Mouse (Mus musculus) G1E (cell line): ENCODE results near the gene Celf2.

ENCODE experiments used
- CTCF ChIP-seq: IDR thresholded peaks from 2 replicates; pipeline ENCODE4 v1.5.1; 2012; ENCODE audit warnings: low read depth, low read length, inconsistent platforms, mixed read lengths
- POLR2AphosphoS5 ChIP-seq: IDR thresholded peaks from 2 replicates; pipeline ENCODE4 v1.6.1; 2012; ENCODE audit warnings: low read depth, low read length, inconsistent platforms; ENCODE audit not compliant: insufficient replicate concordance
- TAL1 ChIP-seq: conservative IDR thresholded peaks from 2 replicates; pipeline ENCODE4 v1.6.1; 2012; ENCODE audit warnings: low read depth, low read length, inconsistent platforms, mixed read lengths

- TF ChIP-seq TAL1 (no peak), CTCF (no peak), POLR2AphosphoS5 (no peak)
These were observed 965.7 kb downstream of the Celf2 start for GRCm38 (mm10) chr2:6543650-6544049.
